Mouse (Mus musculus) lung, adult 18-20 months (tissue): ENCODE measurements around the gene Hdac10.

Experiments used
- DNase-seq, 2 experiments: peaks; one replicate each; pipeline ENCODE4 v3.0.0; 2022; ENCODE audit warnings: mixed read lengths in 2 of 2

The Hdac10 gene

DNA sequence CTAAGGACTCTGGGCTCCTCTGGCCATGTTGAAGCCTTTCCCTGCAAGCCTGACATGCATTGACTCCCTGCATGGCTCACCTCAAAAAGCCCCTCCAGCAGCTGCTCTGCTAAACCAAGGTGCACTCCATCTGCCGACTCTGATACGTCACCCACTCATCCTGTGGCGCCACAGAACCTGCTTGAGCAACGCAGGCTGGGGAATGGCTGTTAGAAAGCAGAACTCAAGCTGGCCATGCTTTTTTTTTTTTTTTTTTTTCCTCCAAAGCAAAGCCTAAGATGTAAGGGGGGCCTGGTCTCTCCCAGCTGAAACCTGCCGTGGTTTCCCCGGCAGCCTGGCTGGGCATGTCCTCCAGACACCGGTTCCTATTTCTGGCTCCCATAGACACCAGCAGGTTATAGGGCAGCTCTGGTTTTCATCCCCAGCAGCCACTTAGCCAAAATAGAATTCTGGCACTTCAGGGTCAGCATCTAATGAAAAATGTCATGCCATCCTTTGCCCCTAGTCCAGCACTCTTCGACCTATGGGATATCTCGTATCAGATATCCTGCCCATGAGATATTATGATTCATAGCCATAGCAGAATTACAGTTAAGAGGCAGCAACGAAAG lies 54.4 kb downstream of the Hdac10 start:
- no peak for DNase-seq
